Mouse (Mus musculus) liver, adult 2 months (tissue): ENCODE measurements around the gene Tmem156. TPM values are rescaled to one million over a fixed set of nuclear protein-coding genes. Genes with fewer than 3 reads are reported as not detected.
"Not testable (repeated sequence)": the region's sequence is repeated elsewhere in the genome, so short reads cannot be mapped to it uniquely, and the experiment has no call there.

Source experiments
- DNase-seq: peaks from one replicate; pipeline ENCODE4 v3.0.0-alpha.2; 2011; ENCODE audit warnings: low read depth, low spot score; ENCODE audit errors: extremely low read depth
- H3K27ac ChIP-seq: fragments of 200-500 bp; replicated peaks from 2 replicates; pipeline ENCODE4 v1.5.1; 2012; ENCODE audit warnings: low read depth, mild to moderate bottlenecking, control low read depth, inconsistent platforms, low read length; ENCODE audit not compliant: insufficient read depth
- H3K27me3 ChIP-seq: fragments of 200-500 bp; 2 replicates; pipeline ENCODE4 v1.6.1; 2012; ENCODE audit warnings: mild to moderate bottlenecking, moderate library complexity, low read length, inconsistent platforms; ENCODE audit not compliant: control insufficient read depth, insufficient read depth
- H3K36me3 ChIP-seq: fragments of 200-500 bp; 2 replicates; pipeline ENCODE4 v1.6.1; 2012; ENCODE audit warnings: low read length, inconsistent platforms; ENCODE audit not compliant: control insufficient read depth, insufficient read depth
- H3K4me1 ChIP-seq: fragments of 200-500 bp; 2 replicates; pipeline ENCODE4 v1.6.1; 2011; ENCODE audit warnings: low read length; ENCODE audit not compliant: control insufficient read depth, insufficient read depth
- H3K4me3 ChIP-seq: fragments of 200-500 bp; 2 replicates; pipeline ENCODE4 v1.5.1; 2011; ENCODE audit warnings: low read depth, mild to moderate bottlenecking, control low read depth, low read length, moderate library complexity; ENCODE audit not compliant: insufficient read depth
- H3K79me2 ChIP-seq: fragments of 200-500 bp; 2 replicates; pipeline ENCODE4 v1.6.1; 2012; ENCODE audit warnings: inconsistent platforms, mild to moderate bottlenecking, low read length, moderate library complexity; ENCODE audit not compliant: control insufficient read depth, insufficient read depth
- H3K9ac ChIP-seq: fragments of 200-500 bp; 2 replicates; pipeline ENCODE4 v1.6.1; 2012; ENCODE audit warnings: low read depth, mild to moderate bottlenecking, control low read depth, inconsistent platforms, low read length
- CTCF ChIP-seq: fragments of 200-500 bp; IDR thresholded peaks from 2 replicates; pipeline ENCODE4 v1.5.1; 2011; ENCODE audit warnings: low read depth, low read length, control low read depth
- POLR2A ChIP-seq: fragments of 200-500 bp; IDR thresholded peaks from 2 replicates; pipeline ENCODE4 v1.6.1; 2011; ENCODE audit warnings: low read length, control low read depth; ENCODE audit not compliant: insufficient read depth; ENCODE audit errors: extremely low read depth
- WGBS: fragments of 180-500 bp; shearing (Covaris S2); methylation state at CpG from one replicate; pipeline ENCODE4 v1.1.7; 2018; 5-methylcytosine and 5-hydroxymethylcytosine counted together
- polyA plus RNA-seq: library from polyadenylated mRNA; depleted of rRNA; stranded (reverse); fragments of >200 nt; gene quantifications from 2 replicates; pipeline ENCODE4 v1.2.3, GENCODE M21; 2012
- total RNA-seq: library from RNA; depleted of rRNA; stranded (reverse); fragments of >200 nt; gene quantifications from 2 replicates; pipeline ENCODE4 v1.2.3, GENCODE M21; 2014

Tmem156 gene
- total and polyA plus RNA-seq, 2 experiments, result 0.65 TPM; not detected in 1

GRCm38 (mm10) chr5:65113323-65113722 lies 21.4 kb upstream of the Tmem156 start:
- Histone ChIP-seq H3K27me3 (no peaks in the 10 kb centered on the region), H3K4me1 (peaks cover 4% of the 10 kb centered on the region; the same call in 1 of the 2 replicates), H3K4me3 (no peak overlapping the region), H3K79me2 (peaks cover 13% of the 10 kb centered on the region; the same call in 1 of the 2 replicates), H3K9ac (no peak overlapping the region), H3K27ac (peak overlapping the region; percentile 63), H3K36me3 (peaks cover 5% of the 10 kb centered on the region; the same call in 1 of the 2 replicates)
- TF ChIP-seq CTCF, result no peak
- no peak for TF ChIP-seq POLR2A
- no peak for DNase-seq
- WGBS, result 73% methylated on average over 6 of the region's 6 CpGs

DNA sequence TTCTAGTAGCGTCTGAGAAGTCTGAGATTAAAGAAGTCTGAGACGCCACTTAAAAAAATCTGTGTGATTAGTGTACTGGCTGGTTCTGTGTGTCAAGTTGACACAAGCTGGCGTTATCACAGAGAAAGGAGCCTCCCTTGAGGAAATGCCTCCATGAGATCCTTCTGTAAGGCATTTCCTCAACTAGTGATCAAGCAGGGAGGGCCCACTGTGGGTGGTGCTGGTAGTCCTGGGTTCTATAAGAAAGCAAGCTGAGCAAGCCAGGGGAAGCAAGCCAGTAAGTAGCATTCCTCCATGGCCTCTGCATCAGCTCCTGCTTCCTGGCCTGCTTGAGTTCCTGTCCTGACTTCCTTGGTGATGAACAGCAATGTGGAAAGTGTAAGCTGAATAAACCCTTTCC lies 20.3 kb upstream of the Tmem156 start:
- WGBS, result 75% methylated on average over 3 of the region's 3 CpGs
- not testable (repeated sequence) for H3K4me3 ChIP-seq, DNase-seq, H3K27ac ChIP-seq, H3K4me1 ChIP-seq, H3K9ac ChIP-seq, H3K27me3 ChIP-seq, H3K36me3 ChIP-seq
- peaks cover 13% of the 10 kb centered on the region; the same call in 1 of the 2 replicates for H3K79me2 ChIP-seq

- H3K27ac ChIP-seq, result peak overlapping the region; percentile 60
- DNase-seq, result peak; percentile 52
- TF ChIP-seq POLR2A (no peak), CTCF (no peak)
Observed at GRCm38 (mm10) chr5:65107773-65108432, 16.0 kb upstream of the Tmem156 start.

GRCm38 (mm10) chr5:65106876-65107772 lies 15.2 kb upstream of the Tmem156 start, which contains the start of gene Klhl5:
Klhl5 (plus strand) TSS chr5:65107539.
- Histone ChIP-seq H3K4me3 (peak within 1 kb of the TSS; percentile 95), H3K79me2 (peaks cover 7% of the 10 kb centered on the region; the same call in 1 of the 2 replicates), H3K27ac (peak within 1 kb of the TSS; percentile 60), H3K27me3 (no peaks in the 10 kb centered on the region), H3K9ac (peak within 1 kb of the TSS; percentile 93), H3K4me1 (peaks cover 6% of the 10 kb centered on the region; the same call in 1 of the 2 replicates), H3K36me3 (no peaks in the 10 kb centered on the region)
- TF ChIP-seq CTCF (no peak), POLR2A (peak; percentile 47)
- peak; percentile 72 for DNase-seq
- 6% methylated on average over 42 of the region's 56 CpGs for WGBS

More at GRCm38 (mm10) chr5:65107773-65108432, 16.0 kb upstream of the Tmem156 start:
- 2% methylated on average over 42 of the region's 42 CpGs for WGBS
- no peaks in the 10 kb centered on the region for H3K36me3 ChIP-seq
- H3K4me3 ChIP-seq, result peak overlapping the region; percentile 95
- peaks cover 6% of the 10 kb centered on the region; the same call in 1 of the 2 replicates for H3K4me1 ChIP-seq
- peak overlapping the region; percentile 93 for H3K9ac ChIP-seq
- H3K27me3 ChIP-seq, result no peaks in the 10 kb centered on the region
- peaks cover 10% of the 10 kb centered on the region; the same call in 1 of the 2 replicates for H3K79me2 ChIP-seq

DNA sequence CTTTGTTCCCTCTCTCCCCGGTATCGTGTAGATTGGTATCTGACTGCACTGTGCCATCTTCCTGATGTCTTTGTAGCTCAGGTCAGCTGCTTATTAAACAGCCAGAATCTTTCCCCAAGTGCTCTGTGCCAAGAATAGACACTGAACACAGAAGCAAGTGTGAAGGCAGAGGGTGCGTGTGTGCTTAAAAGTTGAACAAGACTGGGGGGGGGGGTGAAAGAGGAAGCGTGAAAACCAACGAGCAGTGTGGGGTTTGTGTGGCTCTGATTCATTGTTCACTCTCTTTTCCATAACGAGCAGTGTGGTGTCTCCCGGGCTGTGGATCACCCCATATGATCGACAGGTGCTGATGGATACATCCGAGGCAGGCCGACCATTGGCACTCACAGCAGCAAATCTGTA lies 10.7 kb upstream of the Tmem156 start:
- WGBS, result 63% methylated on average over 10 of the region's 10 CpGs
- no peak overlapping the region for H3K27ac ChIP-seq
- 0 out of 2 replicates have a peak, but pooled peaks cover 2% of the 10 kb centered on the region for H3K79me2 ChIP-seq
- H3K4me1 ChIP-seq, result peaks cover 5% of the 10 kb centered on the region; the same call in 1 of the 2 replicates
- no peaks in the 10 kb centered on the region for H3K27me3 ChIP-seq
- TF ChIP-seq CTCF, result no peak
- no peak for TF ChIP-seq POLR2A
- H3K9ac ChIP-seq, result no peak overlapping the region
- no peaks in the 10 kb centered on the region for H3K36me3 ChIP-seq
- H3K4me3 ChIP-seq, result no peak overlapping the region
- DNase-seq, result no peak
